Mouse (Mus musculus) C2C12 (cell line): ENCODE results near the gene Trim11.

Experiments used
- CTCF ChIP-seq: IDR thresholded peaks from one replicate; pipeline ENCODE4 v1.5.1; 2011; ENCODE audit not compliant: control insufficient read depth, insufficient read depth, insufficient read length
- FOSL1 ChIP-seq: IDR thresholded peaks from one replicate; pipeline ENCODE4 v1.8.0; 2011; ENCODE audit warnings: mild to moderate bottlenecking, low read length; ENCODE audit not compliant: poor library complexity, insufficient read depth, severe bottlenecking
- MAX ChIP-seq: IDR thresholded peaks from one replicate; pipeline ENCODE4 v1.6.1; 2011; ENCODE audit warnings: mild to moderate bottlenecking, control low read depth
- MYOD1 ChIP-seq: IDR thresholded peaks from one replicate; pipeline ENCODE4 v1.6.1; 2011; ENCODE audit warnings: low read depth; ENCODE audit not compliant: control insufficient read depth, insufficient read length

DNA sequence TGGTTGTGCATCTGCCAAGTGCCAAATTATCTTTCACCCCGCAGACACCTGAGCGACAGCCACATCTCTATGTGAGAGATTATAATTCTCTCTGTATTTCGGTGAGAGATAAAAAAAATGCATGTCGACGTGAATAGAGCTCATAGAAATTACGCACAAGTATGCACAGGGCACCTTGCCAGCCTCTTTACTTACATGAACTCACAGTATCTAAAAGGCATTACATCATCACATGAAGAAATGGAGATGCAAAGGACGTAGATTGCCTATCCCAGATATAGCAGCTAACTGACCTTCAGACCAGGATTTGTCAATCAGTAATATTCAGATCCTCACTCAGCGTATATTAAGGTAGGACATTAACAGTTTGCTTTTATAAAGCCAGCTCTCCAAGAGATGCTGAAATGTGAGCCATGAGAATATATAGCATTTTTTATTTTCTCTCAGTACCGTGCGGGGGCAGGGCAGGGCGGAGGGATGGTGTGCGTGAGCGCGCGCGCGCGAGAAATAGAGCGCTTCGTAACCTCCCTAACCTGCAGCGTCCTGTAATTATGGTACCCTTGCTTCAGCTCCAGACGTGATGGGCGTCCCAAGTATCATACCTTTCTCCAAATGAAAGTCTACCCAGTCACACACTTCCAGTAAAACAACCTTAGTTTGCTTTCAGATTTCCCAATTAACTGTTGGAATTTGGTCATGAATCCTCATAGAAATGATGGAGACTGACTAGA is 29.9 kb upstream of the Trim11 start:
- TF ChIP-seq CTCF (no peak), FOSL1 (no peak), MAX (no peak), MYOD1 (no peak)
